Mouse (Mus musculus) embryonic fibroblast, embryonic 13.5 days (primary cell): ENCODE results near the gene Dph3.

Source experiments
- CTCF ChIP-seq: IDR thresholded peaks from 2 replicates; pipeline ENCODE4 v1.5.1; 2011; ENCODE audit warnings: mild to moderate bottlenecking, control low read depth, low read length, moderate library complexity, borderline replicate concordance; ENCODE audit not compliant: insufficient read depth
- POLR2A ChIP-seq: IDR thresholded peaks from 2 replicates; pipeline ENCODE4 v1.6.1; 2011; ENCODE audit warnings: low read depth, mild to moderate bottlenecking, control low read depth, low read length, moderate library complexity

GRCm38 (mm10) chr14:32084761-32085485, 606 bp downstream of the Dph3 start, which contains the start of gene Oxnad1:
- no peak for TF ChIP-seq POLR2A
- TF ChIP-seq CTCF = no peak
